Comparison of ENCODE assay signal across 7 mouse cellular contexts in genomic region chr16:78156138-78156875, GRCm38 (mm10).
A peak's percentile ranks its signal among the peaks of the same experiment; 100 is the strongest.
DNase-seq lines count a peak whose midpoint lies in the region; ATAC-seq lines count a peak whose summit lies in the region.

No protein-coding gene starts in this region.

- H3K9ac ChIP-seq in forebrain, embryonic 13.5 days, result no peak overlapping the region
- peak overlapping the region; percentile 51 for H3K9ac ChIP-seq in hindbrain, embryonic 14.5 days

- peak; percentile 98 for ATAC-seq in forebrain, embryonic 13.5 days
- ATAC-seq in hindbrain, embryonic 14.5 days (ENCODE audit: low FRiP score), result peak; percentile 96

- peaks cover 8% of the 10 kb centered on the region for H3K4me1 ChIP-seq in forebrain, embryonic 13.5 days
- H3K4me1 ChIP-seq in hindbrain, embryonic 14.5 days (replicated peaks; ENCODE audit: control insufficient read depth, insufficient read depth, low read length), result peaks cover 9% of the 10 kb centered on the region; the same call in 1 of the 2 replicates

- peak; percentile 69 for DNase-seq in NIH3T3 (ENCODE audit: low read depth)
- DNase-seq in brain, embryonic 18.5 days (ENCODE audit: low read depth, low spot score), result peak; percentile 86
- DNase-seq in hindbrain, embryonic 14.5 days (ENCODE audit: low spot score), result peak; percentile 85
- DNase-seq in left cerebral cortex, postnatal 10 days (ENCODE audit: extremely low spot score in 1 of 2, low spot score in 2 of 2), result peak; percentile 44 to 80
- DNase-seq in retina, adult 2 months (ENCODE audit: low read depth, low spot score), result peak; percentile 4
- DNase-seq in thymus, postnatal 10 days (ENCODE audit: low spot score in 2 of 2), result no peak

- H3K27ac ChIP-seq in forebrain, embryonic 13.5 days, result 0 out of 2 replicates have a peak overlapping the region, but pooled peaks have one; percentile 31
- H3K27ac ChIP-seq in hindbrain, embryonic 14.5 days, result peak overlapping the region; percentile 87

- no peak overlapping the region for H3K4me3 ChIP-seq in forebrain, embryonic 13.5 days
- no peak overlapping the region for H3K4me3 ChIP-seq in hindbrain, embryonic 14.5 days (replicated peaks; ENCODE audit: low read length)

- no peak overlapping the region for H3K4me2 ChIP-seq in forebrain, embryonic 13.5 days
- peak overlapping the region; percentile 36 for H3K4me2 ChIP-seq in hindbrain, embryonic 14.5 days (replicated peaks)

- intact Hi-C loops in left cerebral cortex, postnatal 10 days (cut with DNase I), result loop anchor here (5.0 to 10.0 kb wide), 5 partner anchors 509 to 1024 kb away; no protein-coding TSS in a partner anchor

- H3K9me3 ChIP-seq in forebrain, embryonic 13.5 days (replicated peaks), result no peaks in the 10 kb centered on the region
- H3K9me3 ChIP-seq in hindbrain, embryonic 14.5 days (ENCODE audit: control insufficient read depth, low read length), result no peaks in the 10 kb centered on the region

- H3K36me3 ChIP-seq in forebrain, embryonic 13.5 days (ENCODE audit: poor library complexity, severe bottlenecking), result no peaks in the 10 kb centered on the region
- no peaks in the 10 kb centered on the region for H3K36me3 ChIP-seq in hindbrain, embryonic 14.5 days (replicated peaks; ENCODE audit: control insufficient read depth, insufficient read depth)

- H3K27me3 ChIP-seq in forebrain, embryonic 13.5 days, result no peaks in the 10 kb centered on the region
- no peaks in the 10 kb centered on the region for H3K27me3 ChIP-seq in hindbrain, embryonic 14.5 days (ENCODE audit: control insufficient read depth, insufficient read depth, low read length)

- 13% methylated on average over 7 of the region's 7 CpGs for whole genome bisulfite sequencing in forebrain, embryonic 13.5 days
- WGBS in hindbrain, embryonic 14.5 days, result 14% methylated on average over 7 of the region's 7 CpGs

Comparison
In these comparisons a context has a peak if more than half of its experiments do, and no peak if none do; other contexts are left out.
1. DNase-seq: peak in NIH3T3 (single experiment), brain, embryonic 18.5 days (single experiment), hindbrain, embryonic 14.5 days (single experiment), left cerebral cortex, postnatal 10 days (2 of 2) and retina, adult 2 months (single experiment); none in thymus, postnatal 10 days (0 of 2).